Mouse (Mus musculus): ENCODE results near the gene Sh2d3c. TPM values are rescaled to one million over a fixed set of nuclear protein-coding genes. Genes with fewer than 3 reads are reported as not detected.

Gene Sh2d3c
- total and polyA plus RNA-seq, 2 experiments from 2014 or later, result 43.8 to 52.8 TPM

DNA sequence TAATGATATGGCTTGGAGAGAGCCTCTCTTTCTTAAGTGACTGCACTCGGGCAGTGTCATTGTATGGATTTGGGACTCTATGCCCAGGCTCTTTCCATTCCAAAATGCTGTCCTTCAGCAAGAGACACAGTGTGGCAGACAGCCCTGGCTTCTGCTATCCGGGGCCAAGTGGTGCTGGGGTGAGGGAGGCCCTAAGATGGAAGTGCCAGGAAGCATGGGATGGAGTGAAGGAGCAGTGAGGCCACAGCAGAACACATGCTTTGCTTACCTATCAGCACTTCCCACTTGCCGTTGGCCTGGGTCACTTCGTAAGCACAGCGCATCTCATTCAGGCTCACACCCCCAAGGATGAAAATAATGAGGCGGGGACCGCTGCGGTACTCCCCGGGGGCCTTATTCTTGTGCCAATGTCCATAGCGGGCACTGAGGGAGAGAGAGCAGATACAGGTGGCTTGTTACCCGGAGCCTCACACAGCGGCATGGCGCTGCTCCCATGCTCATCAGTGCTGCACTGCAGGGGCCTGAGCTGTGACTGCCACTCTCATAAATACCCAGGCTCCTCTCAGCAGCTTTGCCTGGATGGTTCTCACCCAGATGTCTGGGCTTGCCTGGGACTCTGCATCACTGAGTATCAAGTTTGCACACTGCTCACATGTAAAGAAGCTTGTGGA is 75.0 kb downstream of the Sh2d3c start:
- DNase-seq (ENCODE audit: low spot score) (no peak), ATAC-seq (no peak)
- H3K27me3 ChIP-seq (ENCODE audit: insufficient read depth, low read length), result no peaks in the 10 kb centered on the region
- no peak overlapping the region for H3K4me2 ChIP-seq (ENCODE audit: low read depth, low read length)
- H3K27ac ChIP-seq, result no peak overlapping the region; the same call in 1 of the 2 replicates
- peaks cover 71% of the 10 kb centered on the region for H3K36me3 ChIP-seq (ENCODE audit: insufficient read depth, low read length)
- H3K9me3 ChIP-seq (ENCODE audit: low read length), result no peaks in the 10 kb centered on the region
- WGBS, result 66% methylated on average over 13 of the region's 13 CpGs
- H3K4me1 ChIP-seq (ENCODE audit: insufficient read depth, low read length), result no peaks in the 10 kb centered on the region
- H3K9ac ChIP-seq (replicated peaks; ENCODE audit: low read length), result no peak overlapping the region
- no peak overlapping the region for H3K4me3 ChIP-seq (ENCODE audit: low read length)
- no peak for TF ChIP-seq CTCF (IDR thresholded peaks at IDR 0.05; ENCODE audit: low read depth)

DNA sequence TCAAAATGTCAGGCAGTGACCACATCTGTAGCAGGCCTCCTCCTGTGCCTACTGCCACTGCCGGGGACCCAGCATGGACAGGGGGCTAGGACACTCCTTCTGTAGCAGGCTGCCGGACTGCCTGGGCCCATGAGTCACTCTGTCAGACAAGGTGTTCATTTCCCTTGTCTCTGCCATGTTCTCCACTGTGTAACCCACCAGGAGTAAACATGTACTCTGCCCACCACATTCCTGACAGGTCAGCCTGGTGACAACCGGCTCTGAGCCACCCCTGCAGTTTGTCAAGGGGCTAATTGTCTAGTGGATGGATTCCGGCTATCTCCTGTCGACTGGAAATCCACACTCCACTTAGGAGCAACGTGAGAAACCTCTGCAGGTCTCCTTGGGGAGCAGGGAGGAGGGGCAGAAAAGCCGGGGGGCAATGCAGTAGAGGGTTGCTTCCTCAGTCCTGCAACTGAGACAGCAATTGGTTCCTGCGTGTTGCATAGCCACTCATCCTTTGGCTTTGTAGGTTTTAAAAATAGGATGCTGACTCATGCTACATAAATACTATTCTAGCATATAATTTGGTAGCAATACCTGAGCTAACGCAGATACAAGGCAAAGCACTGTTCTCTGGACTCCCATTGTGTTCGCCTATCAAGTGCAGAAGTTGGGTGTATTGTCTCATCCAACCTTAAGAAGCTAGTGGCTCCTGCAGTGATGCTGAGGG is 77.6 kb downstream of the Sh2d3c start:
- Histone ChIP-seq H3K4me3 (ENCODE audit: low read length) (no peak overlapping the region), H3K4me1 (ENCODE audit: insufficient read depth, low read length) (no peaks in the 10 kb centered on the region), H3K4me2 (ENCODE audit: low read depth, low read length) (no peak overlapping the region), H3K27me3 (ENCODE audit: insufficient read depth, low read length) (no peaks in the 10 kb centered on the region), H3K27ac (no peak overlapping the region), H3K9ac (replicated peaks; ENCODE audit: low read length) (no peak overlapping the region), H3K9me3 (ENCODE audit: low read length) (no peaks in the 10 kb centered on the region), H3K36me3 (ENCODE audit: insufficient read depth, low read length) (peaks cover 74% of the 10 kb centered on the region)
- 66% methylated on average over 10 of the region's 10 CpGs for WGBS
- no peak for TF ChIP-seq CTCF (IDR thresholded peaks at IDR 0.05; ENCODE audit: low read depth)
- ATAC-seq (no peak), DNase-seq (ENCODE audit: low spot score) (no peak)

MicroRNAs encoded within 50 kb of the gene (microRNA counts, 519-probe panel; counts per million panel counts)
- not detected for microRNA mmu-miR-2861

Small RNA genes lying within 50 kb of the gene (microRNA-seq; reads per million reads assigned to microRNA genes)
- gene Gm47291 (0 reads per million in 2 experiments), gene Mir2861 (0 reads per million in 2 experiments), gene Mir3960 (0 reads per million in 2 experiments), gene Mir8093 (0 to 0.18 reads per million in 2 experiments)

Other genes starting within 250 kb of the Sh2d3c start
- 23.6 and 25.4 TPM in 2 replicates for gene Fam102a, start 185.7 kb upstream of the Sh2d3c start, total RNA-seq (2014; rRNA removed)
- gene Fam102a, start 185.7 kb upstream of the Sh2d3c start, polyA plus RNA-seq (2015; fragmentation: Nextera tagmentation; extraction: Ambion mirVana), result 7.9 and 8.2 TPM in 2 replicates
- 64.1 and 70.8 TPM in 2 replicates for gene Dpm2, start 150.2 kb upstream of the Sh2d3c start, total RNA-seq (2014; rRNA removed)
- gene Dpm2, start 150.2 kb upstream of the Sh2d3c start, polyA plus RNA-seq (2015; fragmentation: Nextera tagmentation; extraction: Ambion mirVana), result 139 and 146 TPM in 2 replicates
- 15.1 and 35.0 TPM in 2 replicates for gene Pip5kl1, start 146.3 kb upstream of the Sh2d3c start, total RNA-seq (2014; rRNA removed)
- gene Pip5kl1, start 146.3 kb upstream of the Sh2d3c start, polyA plus RNA-seq (2015; fragmentation: Nextera tagmentation; extraction: Ambion mirVana), result 16.7 and 19.1 TPM in 2 replicates
- 0.21 and 0.83 TPM in 2 replicates for gene 9430097D07Rik, start 145.4 kb upstream of the Sh2d3c start, total RNA-seq (2014; rRNA removed)
- gene 9430097D07Rik, start 145.4 kb upstream of the Sh2d3c start, polyA plus RNA-seq (2015; fragmentation: Nextera tagmentation; extraction: Ambion mirVana), result 0.73 and 0.76 TPM in 2 replicates
- gene St6galnac4, start 134.0 kb upstream of the Sh2d3c start, total RNA-seq (2014; rRNA removed), result 66.9 and 75.7 TPM in 2 replicates
- gene St6galnac4, start 134.0 kb upstream of the Sh2d3c start, polyA plus RNA-seq (2015; fragmentation: Nextera tagmentation; extraction: Ambion mirVana), result 45.6 and 47.5 TPM in 2 replicates
- 87.0 and 114 TPM in 2 replicates for gene St6galnac6, start 121.3 kb upstream of the Sh2d3c start, total RNA-seq (2014; rRNA removed)
- 39.5 and 40.9 TPM in 2 replicates for gene St6galnac6, start 121.3 kb upstream of the Sh2d3c start, polyA plus RNA-seq (2015; fragmentation: Nextera tagmentation; extraction: Ambion mirVana)
- gene Ak1, start 99.3 kb upstream of the Sh2d3c start, total RNA-seq (2014; rRNA removed), result 89.8 and 92.2 TPM in 2 replicates
- gene Ak1, start 99.3 kb upstream of the Sh2d3c start, polyA plus RNA-seq (2015; fragmentation: Nextera tagmentation; extraction: Ambion mirVana), result 103 and 106 TPM in 2 replicates
- gene Eng, start 74.5 kb upstream of the Sh2d3c start, total RNA-seq (2014; rRNA removed), result 23.7 and 24.1 TPM in 2 replicates
- 23.7 and 23.8 TPM in 2 replicates for gene Eng, start 74.5 kb upstream of the Sh2d3c start, polyA plus RNA-seq (2015; fragmentation: Nextera tagmentation; extraction: Ambion mirVana)
- 23.1 and 32.6 TPM in 2 replicates for gene Fpgs, start 16.9 kb upstream of the Sh2d3c start, total RNA-seq (2014; rRNA removed)
- 22.8 and 23.4 TPM in 2 replicates for gene Fpgs, start 16.9 kb upstream of the Sh2d3c start, polyA plus RNA-seq (2015; fragmentation: Nextera tagmentation; extraction: Ambion mirVana)
- gene Cdk9, start 8.0 kb upstream of the Sh2d3c start, total RNA-seq (2014; rRNA removed), result 108 and 116 TPM in 2 replicates
- gene Cdk9, start 8.0 kb upstream of the Sh2d3c start, polyA plus RNA-seq (2015; fragmentation: Nextera tagmentation; extraction: Ambion mirVana), result 61.1 and 65.3 TPM in 2 replicates
- 1.7 and 3.2 TPM in 2 replicates for gene 6330409D20Rik, start 20.0 kb downstream of the Sh2d3c start, total RNA-seq (2014; rRNA removed)
- gene 6330409D20Rik, start 20.0 kb downstream of the Sh2d3c start, polyA plus RNA-seq (2015; fragmentation: Nextera tagmentation; extraction: Ambion mirVana), result 3.6 and 5.1 TPM in 2 replicates
- gene Tor2a, start 36.2 kb downstream of the Sh2d3c start, total RNA-seq (2014; rRNA removed), result 75.1 and 81.1 TPM in 2 replicates
- gene Tor2a, start 36.2 kb downstream of the Sh2d3c start, polyA plus RNA-seq (2015; fragmentation: Nextera tagmentation; extraction: Ambion mirVana), result 48.2 and 49.1 TPM in 2 replicates
- gene Ttc16, start 54.6 kb downstream of the Sh2d3c start, total RNA-seq (2014; rRNA removed), result 0.78 and 1.6 TPM in 2 replicates
- gene Ttc16, start 54.6 kb downstream of the Sh2d3c start, polyA plus RNA-seq (2015; fragmentation: Nextera tagmentation; extraction: Ambion mirVana), result 0.58 and 0.76 TPM in 2 replicates
- 0.75 and 2.9 TPM in 2 replicates for gene Ptrh1, start 54.7 kb downstream of the Sh2d3c start, total RNA-seq (2014; rRNA removed)
- gene Ptrh1, start 54.7 kb downstream of the Sh2d3c start, polyA plus RNA-seq (2015; fragmentation: Nextera tagmentation; extraction: Ambion mirVana), result 4.0 and 4.4 TPM in 2 replicates
- gene Cfap157, start 63.4 kb downstream of the Sh2d3c start, total RNA-seq (2014; rRNA removed), result 0.16 and 0.40 TPM in 2 replicates
- 0.64 and 1.1 TPM in 2 replicates for gene Cfap157, start 63.4 kb downstream of the Sh2d3c start, polyA plus RNA-seq (2015; fragmentation: Nextera tagmentation; extraction: Ambion mirVana)
- gene Stxbp1, start 126.2 kb downstream of the Sh2d3c start, total RNA-seq (2014; rRNA removed), result 142 and 149 TPM in 2 replicates
- gene Stxbp1, start 126.2 kb downstream of the Sh2d3c start, polyA plus RNA-seq (2015; fragmentation: Nextera tagmentation; extraction: Ambion mirVana), result 318 and 348 TPM in 2 replicates
- gene Fam129b, start 155.1 kb downstream of the Sh2d3c start, total RNA-seq (2014; rRNA removed), result 49.8 and 52.7 TPM in 2 replicates
- 20.8 and 23.5 TPM in 2 replicates for gene Fam129b, start 155.1 kb downstream of the Sh2d3c start, polyA plus RNA-seq (2015; fragmentation: Nextera tagmentation; extraction: Ambion mirVana)
- 154 and 168 TPM in 2 replicates for gene Rpl12, start 240.5 kb downstream of the Sh2d3c start, total RNA-seq (2014; rRNA removed)
- 92.2 and 101 TPM in 2 replicates for gene Rpl12, start 240.5 kb downstream of the Sh2d3c start, polyA plus RNA-seq (2015; fragmentation: Nextera tagmentation; extraction: Ambion mirVana)
- gene Lrsam1, start 240.6 kb downstream of the Sh2d3c start, total RNA-seq (2014; rRNA removed), result 37.9 and 50.0 TPM in 2 replicates
- gene Lrsam1, start 240.6 kb downstream of the Sh2d3c start, polyA plus RNA-seq (2015; fragmentation: Nextera tagmentation; extraction: Ambion mirVana), result 19.5 and 22.1 TPM in 2 replicates